Mouse (Mus musculus): ENCODE measurements around the gene Sox30. TPM values are rescaled to one million over a fixed set of nuclear protein-coding genes. Genes with fewer than 3 reads are reported as not detected.

Sox30 gene
- total RNA-seq, 1 experiment = 0.04 TPM

DNA sequence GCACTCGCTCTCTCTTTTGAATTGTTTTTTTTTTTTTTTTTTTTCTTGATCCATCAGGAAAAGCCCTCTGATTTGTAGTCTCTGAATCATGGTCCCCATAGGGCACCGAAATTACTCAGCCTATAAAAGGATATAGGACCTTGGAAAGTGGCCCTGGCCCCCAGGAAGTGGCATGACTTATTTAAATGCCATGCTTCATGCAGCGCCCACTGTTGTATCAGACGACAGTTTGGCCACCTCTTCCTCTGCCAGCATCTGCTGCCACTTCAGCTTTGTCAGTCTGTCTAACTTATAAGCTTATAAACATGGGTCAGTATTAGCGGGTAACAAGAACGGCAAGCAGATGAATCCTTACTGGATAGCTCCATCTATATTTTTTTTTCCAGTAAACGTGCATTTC, 52.8 kb downstream of the Sox30 start:
- Histone ChIP-seq H3K4me1 (ENCODE audit: control insufficient read depth in 2 of 2, insufficient read depth in 2 of 2, low read length in 2 of 2, poor library complexity in 1 of 2) (no peaks in the 10 kb centered on the region), H3K27ac (ENCODE audit: insufficient read depth, low read depth, low read length, poor library complexity, severe bottlenecking) (no peak overlapping the region), H3K9ac (ENCODE audit: insufficient read depth, low read depth, low read length, poor library complexity, severe bottlenecking) (no peak overlapping the region), H3K36me3 (ENCODE audit: control insufficient read depth, insufficient read depth, low read length, poor library complexity, severe bottlenecking) (no peaks in the 10 kb centered on the region), H3K4me3 (ENCODE audit: insufficient read depth in 1 of 2, low read depth in 1 of 2, low read length in 2 of 2, poor library complexity in 1 of 2, severe bottlenecking in 1 of 2) (no peak overlapping the region), H3K9me3 (ENCODE audit: control insufficient read depth, insufficient read depth, low read depth, low read length) (no peaks in the 10 kb centered on the region)
- TF ChIP-seq HCFC1 (IDR thresholded peaks at IDR 0.05; ENCODE audit: borderline replicate concordance, insufficient read depth, low read length) (no peak), CHD2 (IDR thresholded peaks at IDR 0.05; ENCODE audit: low read depth, low read length) (no peak), ZC3H11A (IDR thresholded peaks at IDR 0.05; ENCODE audit: borderline replicate concordance, low read depth, low read length) (no peak)
- DNase-seq (ENCODE audit: low read depth, low spot score) = no peak
- in situ Hi-C loops (cut with MboI; ENCODE audit: low sequenced_read_pairs in 2 of 2, unreplicated experiment in 2 of 2) = loop anchor here (10.0 kb wide), 1 partner anchor 182 kb away; no protein-coding TSS in a partner anchor

DNA sequence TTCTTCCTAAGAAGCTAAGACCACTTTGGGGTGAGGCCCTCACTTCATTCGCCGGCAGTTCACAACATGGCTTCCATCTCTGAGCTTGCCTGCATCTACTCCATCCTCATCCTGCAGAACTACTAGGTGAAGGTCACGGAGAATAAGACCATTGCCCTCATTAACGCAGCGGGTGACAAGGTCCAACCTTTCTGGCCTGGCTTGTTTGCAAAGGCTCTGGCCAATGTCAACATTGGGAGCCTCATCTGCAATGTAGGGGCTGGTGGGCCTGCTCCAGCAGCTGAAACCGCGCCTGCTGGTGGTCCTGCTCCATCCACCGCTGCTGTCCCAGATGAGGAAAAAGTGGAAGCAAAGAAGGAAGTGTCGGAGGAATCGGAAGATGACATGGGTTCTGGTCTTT, 56.3 kb downstream of the Sox30 start:
- H3K36me3 ChIP-seq (ENCODE audit: control insufficient read depth, insufficient read depth, low read length, poor library complexity, severe bottlenecking) = no peaks in the 10 kb centered on the region
- H3K4me1 ChIP-seq (ENCODE audit: control insufficient read depth in 2 of 2, insufficient read depth in 2 of 2, low read length in 2 of 2, poor library complexity in 1 of 2) = peaks cover 4 to 9% of the 10 kb centered on the region in 2 experiments; a peak in 2 of 4 replicates
- no peak overlapping the region for H3K27ac ChIP-seq (ENCODE audit: insufficient read depth, low read depth, low read length, poor library complexity, severe bottlenecking)
- in situ Hi-C loops (cut with MboI; ENCODE audit: low sequenced_read_pairs in 2 of 2, unreplicated experiment in 2 of 2) = loop anchor here (10.0 kb wide), 1 partner anchor 178 kb away; no protein-coding TSS in a partner anchor
- H3K9ac ChIP-seq (ENCODE audit: insufficient read depth, low read depth, low read length, poor library complexity, severe bottlenecking) = no peak overlapping the region
- no peak overlapping the region for H3K4me3 ChIP-seq (ENCODE audit: insufficient read depth in 1 of 2, low read depth in 1 of 2, low read length in 2 of 2, poor library complexity in 1 of 2, severe bottlenecking in 1 of 2)
- no peak for DNase-seq (ENCODE audit: low read depth, low spot score)
- no peaks in the 10 kb centered on the region for H3K9me3 ChIP-seq (ENCODE audit: control insufficient read depth, insufficient read depth, low read depth, low read length)
- TF ChIP-seq CHD2 (IDR thresholded peaks at IDR 0.05; ENCODE audit: low read depth, low read length) = no peak
- TF ChIP-seq MAFK (IDR thresholded peaks at IDR 0.05; ENCODE audit: insufficient read depth, low read depth, low read length) = no peak
- no peak for TF ChIP-seq ZC3H11A (IDR thresholded peaks at IDR 0.05; ENCODE audit: borderline replicate concordance, low read depth, low read length)
- TF ChIP-seq HCFC1 (IDR thresholded peaks at IDR 0.05; ENCODE audit: borderline replicate concordance, insufficient read depth, low read length) = no peak
- TF ChIP-seq ZNF384 (IDR thresholded peaks at IDR 0.05; ENCODE audit: low read depth, low read length) = no peak

DNA sequence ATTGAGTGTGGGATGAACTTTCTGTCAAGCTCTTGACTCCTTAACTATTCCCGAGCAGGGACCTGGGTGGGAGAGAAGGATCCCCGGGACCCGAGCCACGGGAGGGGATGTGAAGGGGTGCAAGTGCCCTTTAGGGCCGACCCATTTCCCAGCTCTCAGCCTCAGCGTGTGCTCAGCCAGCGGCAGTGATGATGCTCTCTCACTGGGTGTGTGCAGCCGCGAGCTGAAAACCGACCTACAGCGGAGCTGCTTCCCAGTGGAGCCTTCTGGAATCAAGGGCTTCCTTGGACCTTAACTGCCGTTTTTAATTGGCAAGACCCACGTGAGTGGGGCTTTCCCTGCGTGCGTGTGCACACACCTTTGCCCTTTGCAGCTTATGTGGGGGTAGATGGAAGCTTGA, 58.8 kb downstream of the Sox30 start:
- no peak overlapping the region; the same call in 1 of the 2 replicates for H3K27ac ChIP-seq (ENCODE audit: insufficient read depth, low read depth, low read length, poor library complexity, severe bottlenecking)
- in situ Hi-C loops (cut with MboI; ENCODE audit: low sequenced_read_pairs in 2 of 2, unreplicated experiment in 2 of 2) = loop anchor here (10.0 kb wide), 1 partner anchor 176 kb away; no protein-coding TSS in a partner anchor
- no peak overlapping the region; the same call in 1 of the 2 replicates for H3K9ac ChIP-seq (ENCODE audit: insufficient read depth, low read depth, low read length, poor library complexity, severe bottlenecking)
- peak overlapping the region; percentile 14 to 27; a peak in 1 of 4 replicates for H3K4me3 ChIP-seq (ENCODE audit: insufficient read depth in 1 of 2, low read depth in 1 of 2, low read length in 2 of 2, poor library complexity in 1 of 2, severe bottlenecking in 1 of 2)
- no peak for DNase-seq (ENCODE audit: low read depth, low spot score)
- TF ChIP-seq HCFC1 (IDR thresholded peaks at IDR 0.05; ENCODE audit: borderline replicate concordance, insufficient read depth, low read length) (no peak), MAFK (IDR thresholded peaks at IDR 0.05; ENCODE audit: insufficient read depth, low read depth, low read length) (no peak)
- no peaks in the 10 kb centered on the region for H3K36me3 ChIP-seq (ENCODE audit: control insufficient read depth, insufficient read depth, low read length, poor library complexity, severe bottlenecking)
- H3K4me1 ChIP-seq (ENCODE audit: control insufficient read depth in 2 of 2, insufficient read depth in 2 of 2, low read length in 2 of 2, poor library complexity in 1 of 2) = peaks cover 4 to 14% of the 10 kb centered on the region in 2 experiments; a peak in 2 of 4 replicates
- no peaks in the 10 kb centered on the region for H3K9me3 ChIP-seq (ENCODE audit: control insufficient read depth, insufficient read depth, low read depth, low read length)

DNA sequence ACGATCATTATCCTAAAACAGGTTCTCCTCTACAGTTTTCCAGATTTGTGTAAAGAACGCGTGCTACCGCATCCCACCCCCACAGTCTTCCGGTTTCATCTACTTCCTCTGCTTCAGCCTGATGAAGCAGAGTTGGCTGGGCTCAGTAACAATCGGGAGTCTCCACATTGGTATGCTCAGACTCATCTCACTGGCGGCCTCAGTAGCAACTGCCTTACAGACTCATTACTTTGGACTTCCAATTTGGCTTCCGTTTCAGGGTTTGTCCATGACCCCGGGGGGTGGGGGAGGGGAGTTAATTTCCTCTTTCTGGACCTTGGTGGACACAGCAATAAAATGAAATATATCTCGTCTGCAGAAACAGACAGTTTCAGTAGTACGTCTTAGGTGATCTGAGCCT, 59.2 kb downstream of the Sox30 start:
- no peak overlapping the region; the same call in 1 of the 2 replicates for H3K9ac ChIP-seq (ENCODE audit: insufficient read depth, low read depth, low read length, poor library complexity, severe bottlenecking)
- no peaks in the 10 kb centered on the region for H3K9me3 ChIP-seq (ENCODE audit: control insufficient read depth, insufficient read depth, low read depth, low read length)
- in situ Hi-C loops (cut with MboI; ENCODE audit: low sequenced_read_pairs in 2 of 2, unreplicated experiment in 2 of 2) = loop anchor here (10.0 kb wide), 1 partner anchor 175 kb away; no protein-coding TSS in a partner anchor
- no peak for DNase-seq (ENCODE audit: low read depth, low spot score)
- TF ChIP-seq MAFK (IDR thresholded peaks at IDR 0.05; ENCODE audit: insufficient read depth, low read depth, low read length) = no peak
- TF ChIP-seq CHD2 (IDR thresholded peaks at IDR 0.05; ENCODE audit: low read depth, low read length) = no peak
- no peak for TF ChIP-seq ZNF384 (IDR thresholded peaks at IDR 0.05; ENCODE audit: low read depth, low read length)
- TF ChIP-seq ZC3H11A (IDR thresholded peaks at IDR 0.05; ENCODE audit: borderline replicate concordance, low read depth, low read length) = no peak
- no peak for TF ChIP-seq HCFC1 (IDR thresholded peaks at IDR 0.05; ENCODE audit: borderline replicate concordance, insufficient read depth, low read length)
- H3K36me3 ChIP-seq (ENCODE audit: control insufficient read depth, insufficient read depth, low read length, poor library complexity, severe bottlenecking) = no peaks in the 10 kb centered on the region
- peaks cover 4 to 14% of the 10 kb centered on the region in 2 experiments; a peak in 2 of 4 replicates for H3K4me1 ChIP-seq (ENCODE audit: control insufficient read depth in 2 of 2, insufficient read depth in 2 of 2, low read length in 2 of 2, poor library complexity in 1 of 2)
- H3K4me3 ChIP-seq (ENCODE audit: insufficient read depth in 1 of 2, low read depth in 1 of 2, low read length in 2 of 2, poor library complexity in 1 of 2, severe bottlenecking in 1 of 2) = peak overlapping the region; percentile 14 to 27; a peak in 1 of 4 replicates
- H3K27ac ChIP-seq (ENCODE audit: insufficient read depth, low read depth, low read length, poor library complexity, severe bottlenecking) = no peak overlapping the region; the same call in 1 of the 2 replicates

Measured in ES-E14 (cell line).